Mouse (Mus musculus): ENCODE measurements around the gene Nectin1. TPM values are rescaled to one million over a fixed set of nuclear protein-coding genes. Genes with fewer than 3 reads are reported as not detected.
A peak's percentile ranks its signal among the peaks of the same experiment; 100 is the strongest.

Nectin1 gene
- polyA plus RNA-seq, 1 experiment from 2014 or later, result 15.2 TPM

- no peak for ATAC-seq (ENCODE audit: low FRiP score, low read depth)
- H3K4me1 ChIP-seq, result peaks cover 18% of the 10 kb centered on the region
- H3K27me3 ChIP-seq (replicated peaks), result no peaks in the 10 kb centered on the region
- H3K36me3 ChIP-seq, result no peaks in the 10 kb centered on the region
- no peak overlapping the region for H3K27ac ChIP-seq
- 53% methylated on average over 5 of the region's 5 CpGs for WGBS
- H3K4me3 ChIP-seq, result no peak overlapping the region
- no peaks in the 10 kb centered on the region for H3K9me3 ChIP-seq
- H3K9ac ChIP-seq, result no peak overlapping the region
- H3K4me2 ChIP-seq (replicated peaks), result no peak overlapping the region
Measured at GRCm38 (mm10) chr9:43827593-43827992, 83.8 kb downstream of the Nectin1 start.

GRCm38 (mm10) chr9:43828960-43829359 is 85.2 kb downstream of the Nectin1 start:
- Histone ChIP-seq H3K27me3 (replicated peaks) (no peaks in the 10 kb centered on the region), H3K9me3 (no peaks in the 10 kb centered on the region), H3K4me3 (no peak overlapping the region), H3K4me2 (replicated peaks) (no peak overlapping the region), H3K36me3 (no peaks in the 10 kb centered on the region), H3K9ac (no peak overlapping the region), H3K27ac (no peak overlapping the region), H3K4me1 (peaks cover 18% of the 10 kb centered on the region)
- 62% methylated on average over 6 of the region's 6 CpGs for WGBS
- ATAC-seq (ENCODE audit: low FRiP score, low read depth), result no peak

GRCm38 (mm10) chr9:43833232-43833631 is 89.4 kb downstream of the Nectin1 start:
- Histone ChIP-seq H3K4me1 (0 out of 2 replicates have a peak, but pooled peaks cover 6% of the 10 kb centered on the region), H3K4me3 (no peak overlapping the region), H3K27me3 (replicated peaks) (no peaks in the 10 kb centered on the region), H3K9me3 (no peaks in the 10 kb centered on the region), H3K9ac (no peak overlapping the region), H3K27ac (no peak overlapping the region), H3K4me2 (replicated peaks) (no peak overlapping the region), H3K36me3 (no peaks in the 10 kb centered on the region)
- 89% methylated on average over 8 of the region's 8 CpGs for WGBS
- no peak for ATAC-seq (ENCODE audit: low FRiP score, low read depth)

- Histone ChIP-seq H3K9me3 (no peaks in the 10 kb centered on the region), H3K36me3 (no peaks in the 10 kb centered on the region), H3K4me2 (replicated peaks) (no peak overlapping the region), H3K9ac (no peak overlapping the region), H3K4me1 (no peaks in the 10 kb centered on the region), H3K27me3 (replicated peaks) (no peaks in the 10 kb centered on the region), H3K4me3 (no peak overlapping the region), H3K27ac (peak overlapping the region; percentile 12; the same call in 1 of the 2 replicates)
- ATAC-seq (ENCODE audit: low FRiP score, low read depth), result peak; percentile 50; the same call in 1 of the 2 replicates
- WGBS, result 61% methylated on average over 13 of the region's 13 CpGs
Measured at GRCm38 (mm10) chr9:43834283-43834682, 90.5 kb downstream of the Nectin1 start.

GRCm38 (mm10) chr9:43838561-43838960 is 94.8 kb downstream of the Nectin1 start:
- Histone ChIP-seq H3K36me3 (no peaks in the 10 kb centered on the region), H3K4me1 (peaks cover 13% of the 10 kb centered on the region), H3K4me3 (no peak overlapping the region), H3K27me3 (replicated peaks) (no peaks in the 10 kb centered on the region; the same call in 1 of the 2 replicates), H3K27ac (no peak overlapping the region), H3K9me3 (no peaks in the 10 kb centered on the region), H3K4me2 (replicated peaks) (no peak overlapping the region), H3K9ac (no peak overlapping the region)
- 79% methylated on average over 2 of the region's 2 CpGs for WGBS
- ATAC-seq (ENCODE audit: low FRiP score, low read depth), result no peak

GRCm38 (mm10) chr9:43842921-43843577 is 99.3 kb downstream of the Nectin1 start:
- H3K36me3 ChIP-seq, result no peaks in the 10 kb centered on the region
- WGBS, result 4% methylated on average over 8 of the region's 8 CpGs
- H3K9me3 ChIP-seq, result no peaks in the 10 kb centered on the region
- H3K4me1 ChIP-seq, result peaks cover 31% of the 10 kb centered on the region
- H3K4me3 ChIP-seq, result no peak overlapping the region
- no peak overlapping the region for H3K27ac ChIP-seq
- H3K4me2 ChIP-seq (replicated peaks), result peak overlapping the region; percentile 24
- no peak overlapping the region for H3K9ac ChIP-seq
- peak; percentile 76 for ATAC-seq (ENCODE audit: low FRiP score, low read depth)
- peaks cover 12% of the 10 kb centered on the region; the same call in 1 of the 2 replicates for H3K27me3 ChIP-seq (replicated peaks)

GRCm38 (mm10) chr9:43843711-43844127 is 99.9 kb downstream of the Nectin1 start:
- Histone ChIP-seq H3K27me3 (replicated peaks) (peaks cover 12% of the 10 kb centered on the region; the same call in 1 of the 2 replicates), H3K27ac (no peak overlapping the region), H3K9me3 (no peaks in the 10 kb centered on the region), H3K4me3 (no peak overlapping the region), H3K4me1 (peaks cover 31% of the 10 kb centered on the region), H3K9ac (no peak overlapping the region), H3K4me2 (replicated peaks) (peak overlapping the region; percentile 24; the same call in 1 of the 2 replicates), H3K36me3 (no peaks in the 10 kb centered on the region)
- 0% methylated on average over 3 of the region's 3 CpGs for WGBS
- ATAC-seq (ENCODE audit: low FRiP score, low read depth), result peak; percentile 41; the same call in 1 of the 2 replicates

GRCm38 (mm10) chr9:43845660-43846455 is 102.1 kb downstream of the Nectin1 start:
- no peak overlapping the region for H3K4me3 ChIP-seq
- no peaks in the 10 kb centered on the region for H3K36me3 ChIP-seq
- peaks cover 31% of the 10 kb centered on the region for H3K4me1 ChIP-seq
- no peak overlapping the region for H3K27ac ChIP-seq
- peak overlapping the region; percentile 34 for H3K4me2 ChIP-seq (replicated peaks)
- no peak for ATAC-seq (ENCODE audit: low FRiP score, low read depth)
- peaks cover 12% of the 10 kb centered on the region; the same call in 1 of the 2 replicates for H3K27me3 ChIP-seq (replicated peaks)
- H3K9ac ChIP-seq, result no peak overlapping the region
- H3K9me3 ChIP-seq, result no peaks in the 10 kb centered on the region
- 5% methylated on average over 17 of the region's 17 CpGs for WGBS

GRCm38 (mm10) chr9:43847861-43848260 is 104.1 kb downstream of the Nectin1 start:
- WGBS, result 74% methylated on average over 5 of the region's 5 CpGs
- peaks cover 29% of the 10 kb centered on the region for H3K4me1 ChIP-seq
- H3K27me3 ChIP-seq (replicated peaks), result peaks cover 17% of the 10 kb centered on the region; the same call in 1 of the 2 replicates
- no peak overlapping the region for H3K9ac ChIP-seq
- H3K4me3 ChIP-seq, result no peak overlapping the region
- no peak overlapping the region for H3K27ac ChIP-seq
- H3K4me2 ChIP-seq (replicated peaks), result no peak overlapping the region
- no peak for ATAC-seq (ENCODE audit: low FRiP score, low read depth)
- no peaks in the 10 kb centered on the region for H3K9me3 ChIP-seq
- no peaks in the 10 kb centered on the region for H3K36me3 ChIP-seq

GRCm38 (mm10) chr9:43850281-43850680 is 106.5 kb downstream of the Nectin1 start:
- WGBS, result 81% methylated on average over 8 of the region's 8 CpGs
- Histone ChIP-seq H3K27ac (no peak overlapping the region), H3K27me3 (replicated peaks) (peaks cover 10% of the 10 kb centered on the region; the same call in 1 of the 2 replicates), H3K36me3 (no peaks in the 10 kb centered on the region), H3K9me3 (no peaks in the 10 kb centered on the region), H3K4me1 (peaks cover 18% of the 10 kb centered on the region), H3K4me3 (no peak overlapping the region), H3K4me2 (replicated peaks) (no peak overlapping the region), H3K9ac (no peak overlapping the region)
- no peak for ATAC-seq (ENCODE audit: low FRiP score, low read depth)

GRCm38 (mm10) chr9:43851154-43851553 is 107.4 kb downstream of the Nectin1 start:
- no peaks in the 10 kb centered on the region for H3K36me3 ChIP-seq
- WGBS, result 63% methylated on average over 7 of the region's 7 CpGs

GRCm38 (mm10) chr9:43855887-43856286 is 112.1 kb downstream of the Nectin1 start:
- Histone ChIP-seq H3K27ac (no peak overlapping the region), H3K4me1 (peaks cover 9% of the 10 kb centered on the region; the same call in 1 of the 2 replicates), H3K4me3 (no peak overlapping the region), H3K36me3 (no peaks in the 10 kb centered on the region), H3K9me3 (no peaks in the 10 kb centered on the region), H3K27me3 (replicated peaks) (0 out of 2 replicates have a peak, but pooled peaks cover 5% of the 10 kb centered on the region), H3K9ac (no peak overlapping the region), H3K4me2 (replicated peaks) (no peak overlapping the region)
- no peak for ATAC-seq (ENCODE audit: low FRiP score, low read depth)
- 89% methylated on average over 7 of the region's 7 CpGs for WGBS

More at GRCm38 (mm10) chr9:43851154-43851553, 107.4 kb downstream of the Nectin1 start:
- ATAC-seq (ENCODE audit: low FRiP score, low read depth), result no peak
- no peak overlapping the region for H3K4me2 ChIP-seq (replicated peaks)
- 0 out of 2 replicates have a peak, but pooled peaks cover 5% of the 10 kb centered on the region for H3K27me3 ChIP-seq (replicated peaks)
- no peak overlapping the region for H3K4me3 ChIP-seq
- no peak overlapping the region for H3K9ac ChIP-seq
- H3K9me3 ChIP-seq, result no peaks in the 10 kb centered on the region
- H3K27ac ChIP-seq, result no peak overlapping the region
- peaks cover 9% of the 10 kb centered on the region; the same call in 1 of the 2 replicates for H3K4me1 ChIP-seq

Measured in neural tube, embryonic 12.5 days (tissue).